ENCODE assay signal across 8 mouse cellular contexts in genomic region chr9:114688953-114689407, GRCm38 (mm10). TPM values are rescaled to one million over a fixed set of nuclear protein-coding genes. Genes with fewer than 3 reads are reported as not detected.
DNase-seq lines count a peak whose midpoint lies in the region; ATAC-seq and TF ChIP-seq lines count a peak whose summit lies in the region.

No protein-coding gene starts in this region.

- no peaks in the 10 kb centered on the region for H3K9me3 ChIP-seq in heart, embryonic 12.5 days (replicated peaks)
- H3K9me3 ChIP-seq in ES-E14 (ENCODE audit: control insufficient read depth, insufficient read depth, low read depth, low read length) = no peaks in the 10 kb centered on the region
- no peaks in the 10 kb centered on the region for H3K9me3 ChIP-seq in midbrain, embryonic 10.5 days (replicated peaks)

- peak; percentile 83 for ATAC-seq in heart, embryonic 12.5 days (ENCODE audit: insufficient number of reproducible peaks, low FRiP score)
- peak; percentile 78 for ATAC-seq in erythroblast, adult 5-6 weeks (replicated peaks; ENCODE audit: low FRiP score, poor library complexity, severe bottlenecking)

- in situ Hi-C loops in ES-E14 (cut with MboI; ENCODE audit: low sequenced_read_pairs in 2 of 2, unreplicated experiment in 2 of 2) = no loop called here

- H3K27ac ChIP-seq in heart, embryonic 12.5 days (ENCODE audit: poor library complexity, severe bottlenecking) = peak overlapping the region; percentile 88
- no peak overlapping the region for H3K27ac ChIP-seq in ES-E14 (ENCODE audit: insufficient read depth, low read depth, low read length, poor library complexity, severe bottlenecking)
- peak overlapping the region; percentile 96 for H3K27ac ChIP-seq in midbrain, embryonic 10.5 days (replicated peaks)

- no peaks in the 10 kb centered on the region for H3K27me3 ChIP-seq in heart, embryonic 12.5 days (replicated peaks)
- H3K27me3 ChIP-seq in midbrain, embryonic 10.5 days (ENCODE audit: low read depth, poor library complexity, severe bottlenecking) = no peaks in the 10 kb centered on the region

- H3K9ac ChIP-seq in heart, embryonic 12.5 days = peak overlapping the region; percentile 93
- H3K9ac ChIP-seq in ES-E14 (ENCODE audit: insufficient read depth, low read depth, low read length, poor library complexity, severe bottlenecking) = peak overlapping the region; percentile 84

- peaks cover 22% of the 10 kb centered on the region for H3K36me3 ChIP-seq in heart, embryonic 12.5 days
- H3K36me3 ChIP-seq in ES-E14 (ENCODE audit: control insufficient read depth, insufficient read depth, low read length, poor library complexity, severe bottlenecking) = peaks cover 7% of the 10 kb centered on the region; the same call in 1 of the 2 replicates
- peaks cover 34% of the 10 kb centered on the region for H3K36me3 ChIP-seq in midbrain, embryonic 10.5 days

- peaks cover 30% of the 10 kb centered on the region for H3K4me1 ChIP-seq in heart, embryonic 12.5 days (replicated peaks)
- peaks cover 2 to 4% of the 10 kb centered on the region in 2 experiments; a peak in 3 of 4 replicates for H3K4me1 ChIP-seq in ES-E14 (ENCODE audit: control insufficient read depth in 2 of 2, insufficient read depth in 2 of 2, low read length in 2 of 2, poor library complexity in 1 of 2)
- peaks cover 34% of the 10 kb centered on the region for H3K4me1 ChIP-seq in midbrain, embryonic 10.5 days

- under 1% methylated on average over 50 of the region's 50 CpGs for WGBS in heart, embryonic 12.5 days
- WGBS in midbrain, embryonic 10.5 days = under 1% methylated on average over 50 of the region's 50 CpGs

- DNase-seq in heart, adult 18-20 months = no peak
- DNase-seq in ES-E14 (ENCODE audit: low read depth, low spot score) = no peak
- DNase-seq in kidney, postnatal 25 days = peak; percentile 39 to 70
- peak; percentile 67 for DNase-seq in midbrain, embryonic 10.5 days (ENCODE audit: low spot score)
- no peak for DNase-seq in cerebellum, adult 11 months
- no peak for DNase-seq in spleen, postnatal 14 days (ENCODE audit: low spot score in 2 of 2)

- H3K4me3 ChIP-seq in heart, embryonic 12.5 days = peak overlapping the region; percentile 91
- H3K4me3 ChIP-seq in ES-E14 (ENCODE audit: insufficient read depth in 1 of 2, low read depth in 1 of 2, low read length in 2 of 2, poor library complexity in 1 of 2, severe bottlenecking in 1 of 2) = peak overlapping the region; percentile 84 to 94
- H3K4me3 ChIP-seq in midbrain, embryonic 10.5 days = peak overlapping the region; percentile 97

- H3K4me2 ChIP-seq in heart, embryonic 12.5 days = peak overlapping the region; percentile 93

TF ChIP-seq in ES-E14, 5 proteins besides CTCF, POLR2A, EP300 and RAD21:
- no peak for TF ChIP-seq HCFC1 (IDR thresholded peaks at IDR 0.05; ENCODE audit: borderline replicate concordance, insufficient read depth, low read length)
- no peak for TF ChIP-seq MAFK (IDR thresholded peaks at IDR 0.05; ENCODE audit: insufficient read depth, low read depth, low read length)
- no peak for TF ChIP-seq ZC3H11A (IDR thresholded peaks at IDR 0.05; ENCODE audit: borderline replicate concordance, low read depth, low read length)

RNA-seq across cellular contexts. Expression of gene Dync1li1, which starts 0.4 kb away (rescaled TPM):
- polyA plus RNA-seq in heart, embryonic 12.5 days (2016; fragmentation: Nextera tagmentation; extraction: Ambion mirVana) = 78.3 and 81.8 TPM in 2 replicates
- 10 to 100 TPM; 64.3 to 69.5 TPM for total RNA-seq in heart, adult 18-20 months (2021)
- 50.8 and 63.8 TPM in 2 replicates for total RNA-seq in ES-E14 (2012; rRNA removed)
- total RNA-seq in erythroblast, adult 5-6 weeks (2015; ENCODE audit: low replicate concordance) = 13.3 and 14.6 TPM in 2 replicates
- total RNA-seq in erythroblast, adult 5-6 weeks (2017; ENCODE audit: low replicate concordance) = 19.1 and 19.7 TPM in 2 replicates
- 86.9 and 99.7 TPM in 2 replicates for polyA plus RNA-seq in midbrain, embryonic 10.5 days (2016; fragmentation: Nextera tagmentation; extraction: Ambion mirVana)

RNA-seq across cellular contexts. Expression of gene Cmtm6, which starts 41.9 kb away (rescaled TPM):
- 42.2 and 43.9 TPM in 2 replicates for polyA plus RNA-seq in heart, embryonic 12.5 days (2016; fragmentation: Nextera tagmentation; extraction: Ambion mirVana)
- total RNA-seq in heart, adult 18-20 months (2021) = 10 to 100 TPM; 25.0 to 29.5 TPM
- total RNA-seq in ES-E14 (2012; rRNA removed) = 74.4 and 118 TPM in 2 replicates
- total RNA-seq in erythroblast, adult 5-6 weeks (2015; ENCODE audit: low replicate concordance) = 9.6 and 23.0 TPM in 2 replicates
- total RNA-seq in erythroblast, adult 5-6 weeks (2017; ENCODE audit: low replicate concordance) = 17.0 and 24.4 TPM in 2 replicates
- polyA plus RNA-seq in midbrain, embryonic 10.5 days (2016; fragmentation: Nextera tagmentation; extraction: Ambion mirVana) = 27.1 and 27.2 TPM in 2 replicates

RNA-seq across cellular contexts. Expression of gene Cnot10, which starts 49.0 kb away (rescaled TPM):
- 39.4 and 40.8 TPM in 2 replicates for polyA plus RNA-seq in heart, embryonic 12.5 days (2016; fragmentation: Nextera tagmentation; extraction: Ambion mirVana)
- 10 to 100 TPM; 21.2 to 22.5 TPM for total RNA-seq in heart, adult 18-20 months (2021)
- total RNA-seq in ES-E14 (2012; rRNA removed) = 73.0 and 73.4 TPM in 2 replicates
- total RNA-seq in erythroblast, adult 5-6 weeks (2015; ENCODE audit: low replicate concordance) = 7.1 and 9.4 TPM in 2 replicates
- total RNA-seq in erythroblast, adult 5-6 weeks (2017; ENCODE audit: low replicate concordance) = 11.6 and 13.6 TPM in 2 replicates
- polyA plus RNA-seq in midbrain, embryonic 10.5 days (2016; fragmentation: Nextera tagmentation; extraction: Ambion mirVana) = 71.9 and 72.7 TPM in 2 replicates

Comparison
In these comparisons a context has a peak if more than half of its experiments do, and no peak if none do; other contexts are left out.
1. DNase-seq: peak in kidney, postnatal 25 days (2 of 2) and midbrain, embryonic 10.5 days (single experiment); none in heart, adult 18-20 months (0 of 2), ES-E14 (single experiment), cerebellum, adult 11 months (single experiment) and spleen, postnatal 14 days (0 of 2).
2. Peak in every context shown above with its lines, with median percentiles within 50 percentile points of each other: H3K4me3 ChIP-seq.